Mouse (Mus musculus) kidney, postnatal 14 days (tissue): ENCODE measurements around the gene Prps1l1.

Source experiments
- DNase-seq: peaks from one replicate; pipeline ENCODE4 v3.0.0; 2022; ENCODE audit warnings: mixed read lengths

Gene Prps1l1

DNA sequence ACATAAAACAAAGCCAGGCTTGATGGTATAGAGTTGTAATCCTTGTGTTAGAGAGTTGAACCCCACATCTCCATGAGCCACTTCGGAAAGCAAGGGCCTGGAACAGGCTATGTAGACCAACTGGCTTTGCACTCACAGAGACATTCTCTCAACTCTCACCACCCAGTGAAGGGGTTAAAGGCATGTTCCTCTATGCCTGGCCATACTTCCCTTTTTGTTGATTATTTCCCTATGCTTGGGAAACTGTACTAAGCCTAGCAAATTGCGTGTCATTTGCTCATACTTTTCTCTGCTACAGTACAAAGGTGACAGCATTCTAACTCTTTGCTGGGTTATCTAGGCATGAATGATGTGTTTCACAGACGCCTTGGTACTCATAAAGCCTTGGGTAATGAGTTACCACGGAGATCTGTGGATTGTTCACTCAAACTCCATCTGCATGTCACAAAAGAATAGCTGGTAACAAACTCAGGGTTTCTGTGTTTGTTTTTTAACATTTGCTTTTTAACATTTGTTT lies 41.4 kb downstream of the Prps1l1 start:
- no peak for DNase-seq

- no peak for DNase-seq
Observed at GRCm38 (mm10) chr12:35027533-35027932, 43.0 kb downstream of the Prps1l1 start.
